Mouse (Mus musculus): ENCODE measurements around the gene Ip6k2. TPM values are rescaled to one million over a fixed set of nuclear protein-coding genes. Genes with fewer than 3 reads are reported as not detected.

Gene Ip6k2
- total and polyA plus RNA-seq, 2 experiments from 2014 or later = 22.1 to 28.9 TPM

DNA sequence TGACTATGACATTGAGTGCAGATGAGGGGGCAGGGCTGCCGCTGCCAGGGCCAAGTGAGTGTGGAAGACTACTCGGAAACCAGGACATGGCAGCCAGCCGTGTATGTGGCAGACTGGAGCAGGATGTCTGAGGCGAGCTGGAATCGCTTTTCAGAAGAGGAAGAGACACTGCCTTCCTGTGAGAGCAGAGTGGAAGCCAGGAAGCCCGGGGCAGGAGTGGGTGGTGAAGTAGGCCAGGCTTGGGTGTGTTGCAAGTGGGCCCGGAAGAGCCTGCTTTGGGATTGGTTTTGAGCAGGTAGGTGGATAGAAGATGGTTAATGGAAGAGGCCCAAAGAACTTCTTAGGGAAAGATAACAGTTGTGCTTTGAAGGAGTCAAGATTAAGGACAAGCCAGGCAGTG lies 32.0 kb downstream of the Ip6k2 start:
- Histone ChIP-seq H3K4me1 (ENCODE audit: control insufficient read depth, insufficient read depth) (0 out of 2 replicates have a peak, but pooled peaks cover under 1% of the 10 kb centered on the region), H3K27ac (ENCODE audit: low read depth) (no peak overlapping the region), H3K27me3 (ENCODE audit: control insufficient read depth, insufficient read depth, low read length) (no peaks in the 10 kb centered on the region), H3K4me2 (ENCODE audit: low read depth, low read length) (no peak overlapping the region), H3K36me3 (replicated peaks; ENCODE audit: control insufficient read depth, insufficient read depth, low read length) (peaks cover 64% of the 10 kb centered on the region), H3K4me3 (ENCODE audit: low read depth, low read length) (no peak overlapping the region), H3K9me3 (replicated peaks; ENCODE audit: control insufficient read depth, low read length) (no peaks in the 10 kb centered on the region), H3K9ac (replicated peaks; ENCODE audit: low read depth, low read length) (no peak overlapping the region)
- TF ChIP-seq CTCF (IDR thresholded peaks at IDR 0.05; ENCODE audit: low read depth) (no peak), EP300 (IDR thresholded peaks at IDR 0.05; ENCODE audit: low read depth) (no peak)
- ATAC-seq (ENCODE audit: insufficient read depth, low read depth) (no peak), DNase-seq (ENCODE audit: low spot score) (no peak)
- WGBS = 61% methylated on average over 7 of the region's 7 CpGs

DNA sequence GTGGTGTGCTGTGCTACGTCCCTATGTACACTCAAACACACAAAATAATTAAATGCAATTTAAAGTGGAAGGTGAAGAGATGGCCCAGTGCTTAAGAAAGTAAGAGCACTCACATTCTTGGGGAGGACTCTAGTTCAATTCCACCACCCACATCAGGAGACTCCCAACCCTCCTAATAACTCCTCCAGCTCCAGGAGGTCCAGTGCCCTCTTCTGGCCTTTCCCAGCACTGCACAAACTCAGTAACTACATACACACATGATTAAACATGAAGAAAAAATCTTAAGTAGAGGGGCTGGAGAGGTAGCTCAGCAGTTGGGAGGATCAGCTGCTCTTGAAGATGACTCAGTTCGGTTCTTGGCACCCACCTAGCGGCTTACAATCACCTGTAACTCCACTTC lies 35.9 kb downstream of the Ip6k2 start:
- H3K27ac ChIP-seq (ENCODE audit: low read depth) = no peak overlapping the region
- peaks cover 17% of the 10 kb centered on the region for H3K27me3 ChIP-seq (ENCODE audit: control insufficient read depth, insufficient read depth, low read length)
- no peak; the same call in 1 of the 2 replicates for ATAC-seq (ENCODE audit: insufficient read depth, low read depth)
- no peak overlapping the region for H3K9ac ChIP-seq (replicated peaks; ENCODE audit: low read depth, low read length)
- 50% methylated on average over 3 of the region's 3 CpGs for WGBS
- no peak overlapping the region for H3K4me2 ChIP-seq (ENCODE audit: low read depth, low read length)
- no peaks in the 10 kb centered on the region for H3K4me1 ChIP-seq (ENCODE audit: control insufficient read depth, insufficient read depth)
- peaks cover 28% of the 10 kb centered on the region for H3K36me3 ChIP-seq (replicated peaks; ENCODE audit: control insufficient read depth, insufficient read depth, low read length)
- TF ChIP-seq CTCF (IDR thresholded peaks at IDR 0.05; ENCODE audit: low read depth) (peak; percentile 67), EP300 (IDR thresholded peaks at IDR 0.05; ENCODE audit: low read depth) (no peak)
- no peak for DNase-seq (ENCODE audit: low spot score)
- no peaks in the 10 kb centered on the region for H3K9me3 ChIP-seq (replicated peaks; ENCODE audit: control insufficient read depth, low read length)
- no peak overlapping the region for H3K4me3 ChIP-seq (ENCODE audit: low read depth, low read length)

DNA sequence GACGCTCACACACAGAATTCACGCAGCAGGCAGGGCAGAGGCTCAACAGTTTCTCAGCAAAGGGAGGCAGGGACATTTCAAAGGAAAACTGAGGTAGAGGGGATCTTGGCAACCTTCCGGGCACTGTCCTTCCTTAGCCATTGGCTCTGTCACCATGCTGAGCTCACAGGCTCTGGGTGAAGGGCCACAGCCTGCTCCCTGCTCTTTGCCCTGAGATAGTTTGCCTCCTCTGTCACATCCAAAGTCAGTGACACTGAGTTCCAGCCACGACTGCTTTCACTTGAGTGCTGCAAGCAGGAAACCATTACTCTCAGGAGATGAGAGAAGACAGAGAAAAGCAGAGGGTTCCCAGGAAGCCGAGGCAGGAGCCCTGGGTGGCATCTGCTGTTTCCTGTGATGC lies 36.5 kb downstream of the Ip6k2 start:
- Histone ChIP-seq H3K27me3 (ENCODE audit: control insufficient read depth, insufficient read depth, low read length) (peaks cover 23% of the 10 kb centered on the region), H3K9me3 (replicated peaks; ENCODE audit: control insufficient read depth, low read length) (no peaks in the 10 kb centered on the region), H3K27ac (ENCODE audit: low read depth) (no peak overlapping the region), H3K4me1 (ENCODE audit: control insufficient read depth, insufficient read depth) (no peaks in the 10 kb centered on the region), H3K9ac (replicated peaks; ENCODE audit: low read depth, low read length) (no peak overlapping the region), H3K4me2 (ENCODE audit: low read depth, low read length) (no peak overlapping the region), H3K4me3 (ENCODE audit: low read depth, low read length) (no peak overlapping the region), H3K36me3 (replicated peaks; ENCODE audit: control insufficient read depth, insufficient read depth, low read length) (peaks cover 22% of the 10 kb centered on the region)
- no peak for ATAC-seq (ENCODE audit: insufficient read depth, low read depth)
- TF ChIP-seq CTCF (IDR thresholded peaks at IDR 0.05; ENCODE audit: low read depth) = no peak
- no peak for TF ChIP-seq EP300 (IDR thresholded peaks at IDR 0.05; ENCODE audit: low read depth)
- 57% methylated on average over 5 of the region's 5 CpGs for WGBS
- no peak for DNase-seq (ENCODE audit: low spot score)

DNA sequence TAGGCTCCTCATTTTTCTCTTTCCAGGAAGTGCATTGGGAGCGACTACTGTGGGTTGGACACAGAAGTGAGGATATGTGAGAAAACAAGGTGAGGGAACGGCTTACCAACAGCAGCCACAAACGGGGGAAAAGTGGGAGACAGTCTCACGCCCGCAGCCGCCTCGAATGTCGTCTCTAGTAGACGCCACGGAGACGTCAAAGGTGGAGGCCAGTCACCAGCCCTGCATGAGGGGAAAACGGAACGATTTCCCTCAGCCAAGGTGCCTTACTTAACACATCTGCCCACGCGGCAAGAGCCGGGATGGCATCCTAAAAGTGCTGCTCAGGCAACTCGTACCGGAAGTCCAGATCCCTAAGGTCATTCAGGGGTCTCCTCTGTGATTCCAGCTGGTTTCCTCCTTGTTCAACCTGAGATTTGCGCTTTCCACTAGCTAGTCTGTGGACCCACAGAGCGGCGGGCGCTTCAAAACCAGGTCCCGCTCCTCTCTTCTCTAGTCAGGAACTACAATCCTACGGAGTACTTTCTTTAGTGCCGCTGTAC lies 40.6 kb downstream of the Ip6k2 start:
- Histone ChIP-seq H3K4me3 (ENCODE audit: low read depth, low read length) (no peak overlapping the region), H3K36me3 (replicated peaks; ENCODE audit: control insufficient read depth, insufficient read depth, low read length) (no peaks in the 10 kb centered on the region), H3K9ac (replicated peaks; ENCODE audit: low read depth, low read length) (no peak overlapping the region), H3K4me2 (ENCODE audit: low read depth, low read length) (no peak overlapping the region), H3K27me3 (ENCODE audit: control insufficient read depth, insufficient read depth, low read length) (peaks cover 62% of the 10 kb centered on the region), H3K4me1 (ENCODE audit: control insufficient read depth, insufficient read depth) (no peaks in the 10 kb centered on the region), H3K9me3 (replicated peaks; ENCODE audit: control insufficient read depth, low read length) (no peaks in the 10 kb centered on the region), H3K27ac (ENCODE audit: low read depth) (no peak overlapping the region)
- TF ChIP-seq CTCF (IDR thresholded peaks at IDR 0.05; ENCODE audit: low read depth) (no peak), EP300 (IDR thresholded peaks at IDR 0.05; ENCODE audit: low read depth) (no peak)
- WGBS = 9% methylated on average over 25 of the region's 25 CpGs
- ATAC-seq (ENCODE audit: insufficient read depth, low read depth) = no peak
- no peak for DNase-seq (ENCODE audit: low spot score)

DNA sequence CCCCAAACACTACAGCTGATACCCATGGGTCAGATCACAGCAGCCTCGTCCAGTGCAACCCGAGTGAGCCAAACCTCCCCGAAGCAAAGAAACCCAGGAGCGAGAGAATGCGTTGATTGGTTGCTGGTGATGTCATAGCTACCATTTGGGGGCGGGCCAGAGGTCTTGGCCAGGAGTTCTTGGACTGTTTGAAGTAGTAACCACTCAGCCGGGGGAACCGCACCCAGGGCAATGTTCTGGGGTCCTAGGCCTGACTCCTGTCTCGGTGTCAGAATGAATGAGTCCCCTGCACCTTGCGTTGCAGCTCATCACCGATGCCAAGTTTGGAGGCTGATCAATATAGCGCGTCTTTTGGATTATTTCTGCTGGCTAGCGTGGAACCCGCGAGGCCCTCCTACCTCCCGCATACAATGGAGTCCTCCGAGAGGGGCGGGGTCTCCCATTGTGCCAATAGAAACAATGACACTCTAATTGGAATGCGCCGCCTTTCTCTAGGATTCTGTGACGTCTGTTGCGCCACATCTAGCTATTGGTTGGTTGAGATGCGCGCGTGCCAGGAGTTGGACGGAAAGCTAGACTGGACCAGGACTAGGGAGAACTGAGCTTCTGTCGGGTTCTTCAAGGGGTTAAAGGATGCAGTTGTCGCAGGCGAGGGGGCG lies 41.3 kb downstream of the Ip6k2 start:
- no peak for DNase-seq (ENCODE audit: low spot score)
- Histone ChIP-seq H3K27me3 (ENCODE audit: control insufficient read depth, insufficient read depth, low read length) (peaks cover 67% of the 10 kb centered on the region), H3K9ac (replicated peaks; ENCODE audit: low read depth, low read length) (no peak overlapping the region), H3K27ac (ENCODE audit: low read depth) (no peak overlapping the region), H3K4me3 (ENCODE audit: low read depth, low read length) (no peak overlapping the region), H3K4me2 (ENCODE audit: low read depth, low read length) (no peak overlapping the region), H3K36me3 (replicated peaks; ENCODE audit: control insufficient read depth, insufficient read depth, low read length) (no peaks in the 10 kb centered on the region), H3K4me1 (ENCODE audit: control insufficient read depth, insufficient read depth) (no peaks in the 10 kb centered on the region), H3K9me3 (replicated peaks; ENCODE audit: control insufficient read depth, low read length) (no peaks in the 10 kb centered on the region)
- WGBS = 2% methylated on average over 31 of the region's 31 CpGs
- TF ChIP-seq CTCF (IDR thresholded peaks at IDR 0.05; ENCODE audit: low read depth) (no peak), EP300 (IDR thresholded peaks at IDR 0.05; ENCODE audit: low read depth) (no peak)
- no peak for ATAC-seq (ENCODE audit: insufficient read depth, low read depth)

Data from heart, postnatal 0 days (tissue).